Mouse (Mus musculus): ENCODE data around the gene Ythdf2. TPM values are rescaled to one million over a fixed set of nuclear protein-coding genes. Genes with fewer than 3 reads are reported as not detected.

Gene Ythdf2
- polyA plus RNA-seq, 1 experiment from 2014 or later: 97.8 TPM

- ATAC-seq (ENCODE audit: low read depth): no peak
- WGBS: 92% methylated on average over 6 of the region's 6 CpGs
- Histone ChIP-seq H3K9me3 (ENCODE audit: control insufficient read depth, low read length) (no peaks in the 10 kb centered on the region), H3K4me2 (ENCODE audit: low read depth, low read length) (no peak overlapping the region), H3K4me3 (ENCODE audit: low read length) (no peak overlapping the region), H3K4me1 (replicated peaks; ENCODE audit: control insufficient read depth, insufficient read depth, low read length) (peaks cover 9% of the 10 kb centered on the region), H3K27ac (ENCODE audit: low read length) (no peak overlapping the region), H3K27me3 (ENCODE audit: control insufficient read depth, insufficient read depth, low read depth, low read length) (no peaks in the 10 kb centered on the region), H3K36me3 (ENCODE audit: control insufficient read depth, insufficient read depth, low read length) (peaks cover 14% of the 10 kb centered on the region), H3K9ac (ENCODE audit: low read length) (no peak overlapping the region)
Observed at GRCm38 (mm10) chr4:132194373-132194772, 17.7 kb downstream of the Ythdf2 start.

GRCm38 (mm10) chr4:132187826-132188401, 24.2 kb downstream of the Ythdf2 start:
- 85% methylated on average over 2 of the region's 2 CpGs for WGBS
- Histone ChIP-seq H3K27ac (ENCODE audit: low read length) (no peak overlapping the region), H3K4me3 (ENCODE audit: low read length) (no peak overlapping the region), H3K27me3 (ENCODE audit: control insufficient read depth, insufficient read depth, low read depth, low read length) (no peaks in the 10 kb centered on the region), H3K36me3 (ENCODE audit: control insufficient read depth, insufficient read depth, low read length) (peaks cover 20% of the 10 kb centered on the region), H3K4me1 (replicated peaks; ENCODE audit: control insufficient read depth, insufficient read depth, low read length) (no peaks in the 10 kb centered on the region), H3K9me3 (ENCODE audit: control insufficient read depth, low read length) (no peaks in the 10 kb centered on the region), H3K9ac (ENCODE audit: low read length) (no peak overlapping the region), H3K4me2 (ENCODE audit: low read depth, low read length) (no peak overlapping the region)
- ATAC-seq (ENCODE audit: low read depth): no peak

GRCm38 (mm10) chr4:132183162-132183561, 28.9 kb downstream of the Ythdf2 start:
- H3K27me3 ChIP-seq (ENCODE audit: control insufficient read depth, insufficient read depth, low read depth, low read length): no peaks in the 10 kb centered on the region
- H3K36me3 ChIP-seq (ENCODE audit: control insufficient read depth, insufficient read depth, low read length): peaks cover 13% of the 10 kb centered on the region
- H3K4me1 ChIP-seq (replicated peaks; ENCODE audit: control insufficient read depth, insufficient read depth, low read length): no peaks in the 10 kb centered on the region
- H3K4me3 ChIP-seq (ENCODE audit: low read length): no peak overlapping the region
- H3K27ac ChIP-seq (ENCODE audit: low read length): no peak overlapping the region
- no peak for ATAC-seq (ENCODE audit: low read depth)
- no peak overlapping the region for H3K9ac ChIP-seq (ENCODE audit: low read length)
- no peak overlapping the region for H3K4me2 ChIP-seq (ENCODE audit: low read depth, low read length)
- no peaks in the 10 kb centered on the region for H3K9me3 ChIP-seq (ENCODE audit: control insufficient read depth, low read length)
- WGBS: 92% methylated on average over 3 of the region's 3 CpGs

- Histone ChIP-seq H3K36me3 (ENCODE audit: control insufficient read depth, insufficient read depth, low read length) (peaks cover 13% of the 10 kb centered on the region), H3K9me3 (ENCODE audit: control insufficient read depth, low read length) (no peaks in the 10 kb centered on the region), H3K9ac (ENCODE audit: low read length) (no peak overlapping the region), H3K4me2 (ENCODE audit: low read depth, low read length) (no peak overlapping the region), H3K4me1 (replicated peaks; ENCODE audit: control insufficient read depth, insufficient read depth, low read length) (no peaks in the 10 kb centered on the region), H3K27ac (ENCODE audit: low read length) (no peak overlapping the region), H3K4me3 (ENCODE audit: low read length) (no peak overlapping the region), H3K27me3 (ENCODE audit: control insufficient read depth, insufficient read depth, low read depth, low read length) (no peaks in the 10 kb centered on the region)
- no peak for ATAC-seq (ENCODE audit: low read depth)
- 59% methylated on average over 22 of the region's 22 CpGs for WGBS
Observed at GRCm38 (mm10) chr4:132181721-132182658, 30.1 kb downstream of the Ythdf2 start.

- 63% methylated on average over 9 of the region's 9 CpGs for WGBS
- H3K4me1 ChIP-seq (replicated peaks; ENCODE audit: control insufficient read depth, insufficient read depth, low read length): no peaks in the 10 kb centered on the region
- H3K4me3 ChIP-seq (ENCODE audit: low read length): no peak overlapping the region
- H3K36me3 ChIP-seq (ENCODE audit: control insufficient read depth, insufficient read depth, low read length): peaks cover 10% of the 10 kb centered on the region
- H3K4me2 ChIP-seq (ENCODE audit: low read depth, low read length): no peak overlapping the region
- no peak for ATAC-seq (ENCODE audit: low read depth)
- no peak overlapping the region for H3K27ac ChIP-seq (ENCODE audit: low read length)
- H3K9me3 ChIP-seq (ENCODE audit: control insufficient read depth, low read length): no peaks in the 10 kb centered on the region
- no peaks in the 10 kb centered on the region for H3K27me3 ChIP-seq (ENCODE audit: control insufficient read depth, insufficient read depth, low read depth, low read length)
- no peak overlapping the region for H3K9ac ChIP-seq (ENCODE audit: low read length)
Observed at GRCm38 (mm10) chr4:132180710-132181109, 31.4 kb downstream of the Ythdf2 start.

- H3K27me3 ChIP-seq (ENCODE audit: control insufficient read depth, insufficient read depth, low read depth, low read length): no peaks in the 10 kb centered on the region
- H3K4me3 ChIP-seq (ENCODE audit: low read length): no peak overlapping the region
- H3K27ac ChIP-seq (ENCODE audit: low read length): no peak overlapping the region
- no peak overlapping the region for H3K9ac ChIP-seq (ENCODE audit: low read length)
- H3K4me1 ChIP-seq (replicated peaks; ENCODE audit: control insufficient read depth, insufficient read depth, low read length): no peaks in the 10 kb centered on the region
- H3K4me2 ChIP-seq (ENCODE audit: low read depth, low read length): no peak overlapping the region
- ATAC-seq (ENCODE audit: low read depth): peak; percentile 80
- peaks cover 5% of the 10 kb centered on the region; the same call in 1 of the 2 replicates for H3K36me3 ChIP-seq (ENCODE audit: control insufficient read depth, insufficient read depth, low read length)
- no peaks in the 10 kb centered on the region for H3K9me3 ChIP-seq (ENCODE audit: control insufficient read depth, low read length)
- 5% methylated on average over 10 of the region's 10 CpGs for WGBS
Observed at GRCm38 (mm10) chr4:132178630-132179059, 33.5 kb downstream of the Ythdf2 start.

- Histone ChIP-seq H3K36me3 (ENCODE audit: control insufficient read depth, insufficient read depth, low read length) (no peaks in the 10 kb centered on the region), H3K9me3 (ENCODE audit: control insufficient read depth, low read length) (no peaks in the 10 kb centered on the region), H3K27me3 (ENCODE audit: control insufficient read depth, insufficient read depth, low read depth, low read length) (no peaks in the 10 kb centered on the region), H3K27ac (ENCODE audit: low read length) (no peak overlapping the region), H3K4me2 (ENCODE audit: low read depth, low read length) (no peak overlapping the region), H3K4me1 (replicated peaks; ENCODE audit: control insufficient read depth, insufficient read depth, low read length) (no peaks in the 10 kb centered on the region), H3K4me3 (ENCODE audit: low read length) (no peak overlapping the region), H3K9ac (ENCODE audit: low read length) (no peak overlapping the region)
- ATAC-seq (ENCODE audit: low read depth): no peak
- 42% methylated on average over 10 of the region's 10 CpGs for WGBS
Observed at GRCm38 (mm10) chr4:132176474-132176873, 35.6 kb downstream of the Ythdf2 start.

- ATAC-seq (ENCODE audit: low read depth): no peak
- Histone ChIP-seq H3K4me2 (ENCODE audit: low read depth, low read length) (no peak overlapping the region), H3K36me3 (ENCODE audit: control insufficient read depth, insufficient read depth, low read length) (no peaks in the 10 kb centered on the region), H3K4me3 (ENCODE audit: low read length) (no peak overlapping the region), H3K27ac (ENCODE audit: low read length) (no peak overlapping the region), H3K4me1 (replicated peaks; ENCODE audit: control insufficient read depth, insufficient read depth, low read length) (no peaks in the 10 kb centered on the region; the same call in 1 of the 2 replicates), H3K27me3 (ENCODE audit: control insufficient read depth, insufficient read depth, low read depth, low read length) (no peaks in the 10 kb centered on the region), H3K9me3 (ENCODE audit: control insufficient read depth, low read length) (no peaks in the 10 kb centered on the region), H3K9ac (ENCODE audit: low read length) (no peak overlapping the region)
- 42% methylated on average over 7 of the region's 7 CpGs for WGBS
Observed at GRCm38 (mm10) chr4:132170891-132171290, 41.2 kb downstream of the Ythdf2 start.

- no peaks in the 10 kb centered on the region for H3K27me3 ChIP-seq (ENCODE audit: control insufficient read depth, insufficient read depth, low read depth, low read length)
- no peak for ATAC-seq (ENCODE audit: low read depth)
- WGBS: 80% methylated on average over 5 of the region's 5 CpGs
- no peak overlapping the region for H3K27ac ChIP-seq (ENCODE audit: low read length)
- H3K9me3 ChIP-seq (ENCODE audit: control insufficient read depth, low read length): no peaks in the 10 kb centered on the region
- no peak overlapping the region for H3K4me3 ChIP-seq (ENCODE audit: low read length)
- no peak overlapping the region for H3K4me2 ChIP-seq (ENCODE audit: low read depth, low read length)
- H3K4me1 ChIP-seq (replicated peaks; ENCODE audit: control insufficient read depth, insufficient read depth, low read length): no peaks in the 10 kb centered on the region; the same call in 1 of the 2 replicates
- H3K9ac ChIP-seq (ENCODE audit: low read length): no peak overlapping the region
- no peaks in the 10 kb centered on the region for H3K36me3 ChIP-seq (ENCODE audit: control insufficient read depth, insufficient read depth, low read length)
Observed at GRCm38 (mm10) chr4:132169761-132170160, 42.3 kb downstream of the Ythdf2 start.
